Mouse (Mus musculus) left cerebral cortex, postnatal 25 days (tissue): Measurements from ENCODE around the gene Crygn. TPM values are rescaled to one million over a fixed set of nuclear protein-coding genes. Genes with fewer than 3 reads are reported as not detected.

Experiments used
- DNase-seq, 2 experiments: peaks; one replicate each; pipeline ENCODE4 v3.0.0; 2022; ENCODE audit warnings: low spot score in 2 of 2, mixed read lengths in 1 of 2
- intact Hi-C: fragments of 180-260 bp; cut with DNase I; formaldehyde crosslinking; loops from one replicate; pipeline ENCODE4 v1.15.1; 2025
- total RNA-seq, 2 experiments: library from RNA; stranded (reverse); gene quantifications; 2 replicates each; pipeline ENCODE4 v1.2.3; 2021

Crygn gene
- total RNA-seq, 2 experiments from 2014 or later, result not detected

- peak; percentile 86 to 87 for DNase-seq
- intact Hi-C loops, result loop anchor here (1.0 to 2.0 kb wide), 3 partner anchors 30 to 92 kb away; partner anchors contain the start of genes Nub1 and Rheb
These were observed 7.2 kb downstream of the Crygn start for GRCm38 (mm10) chr5:24750321-24751304.

- no peak for DNase-seq
- intact Hi-C loops, result loop anchor here (1.0 to 2.0 kb wide), 3 partner anchors 31 to 93 kb away; partner anchors contain the start of genes Nub1 and Rheb
These were observed 8.1 kb downstream of the Crygn start for GRCm38 (mm10) chr5:24749731-24750130.

- DNase-seq, result no peak
- intact Hi-C loops, result no loop called here
These were observed 10.3 kb downstream of the Crygn start for GRCm38 (mm10) chr5:24747533-24747932.

GRCm38 (mm10) chr5:24743956-24744355 lies 13.9 kb downstream of the Crygn start:
- intact Hi-C loops, result no loop called here
- no peak for DNase-seq

- intact Hi-C loops, result no loop called here
- peak in 1 of 2 experiments; percentile 12 for DNase-seq
These were observed 16.5 kb downstream of the Crygn start for GRCm38 (mm10) chr5:24741172-24741885.

- intact Hi-C loops, result no loop called here
- DNase-seq, result peak; percentile 36 to 54
These were observed 18.6 kb downstream of the Crygn start for GRCm38 (mm10) chr5:24739141-24739753.

- intact Hi-C loops, result no loop called here
- DNase-seq, result no peak
These were observed 19.3 kb downstream of the Crygn start for GRCm38 (mm10) chr5:24738517-24738916.

GRCm38 (mm10) chr5:24737595-24737994 lies 20.2 kb downstream of the Crygn start:
- DNase-seq, result no peak
- intact Hi-C loops, result no loop called here

- intact Hi-C loops, result no loop called here
- no peak for DNase-seq
These were observed 23.9 kb downstream of the Crygn start for GRCm38 (mm10) chr5:24733771-24734426.

- no peak for DNase-seq
- intact Hi-C loops, result no loop called here
These were observed 24.7 kb downstream of the Crygn start for GRCm38 (mm10) chr5:24733134-24733533.

- no peak for DNase-seq
- intact Hi-C loops, result no loop called here
These were observed 26.8 kb downstream of the Crygn start for GRCm38 (mm10) chr5:24730986-24731385.

- DNase-seq, result no peak
- intact Hi-C loops, result no loop called here
These were observed 27.3 kb downstream of the Crygn start, which contains the start of gene Wdr86 for GRCm38 (mm10) chr5:24730488-24730871. TSS of gene Wdr86 (minus strand) at chr5:24730727.

GRCm38 (mm10) chr5:24729797-24730487 lies 27.9 kb downstream of the Crygn start:
- intact Hi-C loops, result no loop called here
- no peak for DNase-seq

GRCm38 (mm10) chr5:24726901-24727836 lies 30.6 kb downstream of the Crygn start:
- no peak for DNase-seq

GRCm38 (mm10) chr5:24725897-24726296 lies 31.9 kb downstream of the Crygn start:
- intact Hi-C loops, result no loop called here
- DNase-seq, result no peak

More at GRCm38 (mm10) chr5:24726901-24727836, 30.6 kb downstream of the Crygn start:
- intact Hi-C loops, result no loop called here

GRCm38 (mm10) chr5:24724805-24725204 lies 33.0 kb downstream of the Crygn start:
- intact Hi-C loops, result no loop called here
- DNase-seq, result no peak

- intact Hi-C loops, result no loop called here
- DNase-seq, result no peak
These were observed 33.6 kb downstream of the Crygn start for GRCm38 (mm10) chr5:24724270-24724634.
